Mouse (Mus musculus): Measurements from ENCODE around the gene Zfp966. TPM values are rescaled to one million over a fixed set of nuclear protein-coding genes. Genes with fewer than 3 reads are reported as not detected.
"Not testable (repeated sequence)": the region's sequence is repeated elsewhere in the genome, so short reads cannot be mapped to it uniquely, and the experiment has no call there.

Zfp966 gene
- 3.3 and 4.4 TPM in 2 replicates for polyA plus RNA-seq (2015; fragmentation: Nextera tagmentation; extraction: Ambion mirVana)

- not testable (repeated sequence) for H3K36me3 ChIP-seq; H3K4me1 ChIP-seq; H3K4me3 ChIP-seq; H3K27me3 ChIP-seq; H3K27ac ChIP-seq; H3K9me3 ChIP-seq; ATAC-seq (ENCODE audit: insufficient number of reproducible peaks, insufficient read depth, low FRiP score, low TSS enrichment, low read depth); H3K9ac ChIP-seq; H3K4me2 ChIP-seq
- no CpG with 5 or more reads among the region's 6 CpGs for WGBS
Observed at GRCm38 (mm10) chr2:175931000-175931399, at the start of gene Zfp966. TSS of gene Zfp966 (minus strand) at chr2:175931100.

DNA sequence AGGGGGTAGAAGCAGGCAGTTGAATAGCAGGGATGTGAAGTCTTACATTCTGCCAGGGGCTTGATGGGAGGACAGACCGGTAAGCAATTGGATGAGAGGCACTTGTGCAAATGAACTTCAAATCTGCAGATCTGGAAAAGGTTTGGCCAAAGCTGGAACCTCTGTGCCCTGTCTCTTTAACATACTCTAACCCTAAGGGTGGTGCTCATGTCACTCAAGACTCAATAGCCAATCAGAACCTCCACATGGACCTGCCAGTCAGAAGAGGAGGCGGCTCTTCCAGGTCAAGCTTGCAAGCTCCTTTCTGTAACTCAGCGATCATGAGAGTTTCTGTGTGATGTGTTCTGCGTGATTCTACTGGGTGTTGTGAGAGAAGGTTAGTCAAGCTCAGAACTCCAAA, 34.1 kb upstream of the Zfp966 start, which contains the start of gene Gm2026:
Gm2026 (plus strand) TSS at position 301 of the 400 bp plus-strand sequence.
- ATAC-seq (ENCODE audit: insufficient number of reproducible peaks, insufficient read depth, low FRiP score, low TSS enrichment, low read depth); H3K27me3 ChIP-seq; H3K36me3 ChIP-seq; H3K9ac ChIP-seq; H3K9me3 ChIP-seq; H3K4me1 ChIP-seq; H3K4me3 ChIP-seq; H3K27ac ChIP-seq; H3K4me2 ChIP-seq: not testable (repeated sequence)
- WGBS: no CpG with 5 or more reads among the region's 4 CpGs

DNA sequence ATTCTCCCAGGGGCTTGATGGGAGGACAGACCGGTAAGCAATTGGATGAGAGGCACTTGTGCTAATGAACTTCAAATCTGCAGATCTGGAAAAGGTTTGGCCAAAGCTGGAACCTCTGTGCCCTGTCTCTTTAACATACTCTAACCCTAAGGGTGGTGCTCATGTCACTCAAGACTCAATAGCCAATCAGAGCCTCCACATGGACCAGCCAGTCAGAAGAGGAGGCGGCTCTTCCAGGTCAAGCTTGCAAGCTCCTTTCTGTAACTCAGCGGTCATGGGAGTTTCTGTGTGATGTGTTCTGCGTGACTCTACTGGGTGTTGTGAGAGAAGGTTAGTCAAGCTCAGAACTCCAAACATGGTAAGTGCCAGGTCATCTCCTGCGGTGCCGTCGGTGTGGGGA, 61.9 kb downstream of the Zfp966 start, which contains the start of gene Gm6710:
Gm6710 (plus strand) TSS at position 196 of the 400 bp plus-strand sequence.
- H3K27ac ChIP-seq; H3K27me3 ChIP-seq; H3K9me3 ChIP-seq; H3K4me2 ChIP-seq; H3K9ac ChIP-seq; H3K4me3 ChIP-seq; H3K36me3 ChIP-seq; H3K4me1 ChIP-seq; ATAC-seq (ENCODE audit: insufficient number of reproducible peaks, insufficient read depth, low FRiP score, low TSS enrichment, low read depth): not testable (repeated sequence)
- no CpG with 5 or more reads among the region's 7 CpGs for WGBS

Other genes starting within 250 kb of the Zfp966 start
- gene Zfp969, start 227.5 kb downstream of the Zfp966 start, polyA plus RNA-seq (2015; fragmentation: Nextera tagmentation; extraction: Ambion mirVana): 11.1 and 20.4 TPM in 2 replicates
- gene Gm2007, start 189.6 kb downstream of the Zfp966 start, polyA plus RNA-seq (2015; fragmentation: Nextera tagmentation; extraction: Ambion mirVana): not detected in 2 replicates
- 3.1 TPM in 1 of 2 replicates, not detected in the other for gene Gm14288, start 130.0 kb downstream of the Zfp966 start, polyA plus RNA-seq (2015; fragmentation: Nextera tagmentation; extraction: Ambion mirVana)
- gene Gm6710, start 61.9 kb downstream of the Zfp966 start, polyA plus RNA-seq (2015; fragmentation: Nextera tagmentation; extraction: Ambion mirVana): 24.6 and 25.5 TPM in 2 replicates
- gene Gm2026, start 34.2 kb upstream of the Zfp966 start, polyA plus RNA-seq (2015; fragmentation: Nextera tagmentation; extraction: Ambion mirVana): 30.6 and 32.4 TPM in 2 replicates
- gene Gm2004, start 218.7 kb upstream of the Zfp966 start, polyA plus RNA-seq (2015; fragmentation: Nextera tagmentation; extraction: Ambion mirVana): 1.2 TPM in 1 of 2 replicates, not detected in the other

Data from embryonic facial prominence, embryonic 13.5 days (tissue).